In genomic region chr2:167931985-167932726, GRCm38 (mm10) we compare ENCODE assay signal across 8 mouse cellular contexts. TPM values are rescaled to one million over a fixed set of nuclear protein-coding genes. Genes with fewer than 3 reads are reported as not detected.
DNase-seq lines count a peak whose midpoint lies in the region; ATAC-seq and TF ChIP-seq lines count a peak whose summit lies in the region.

Gene Ptpn1 (plus strand): TSS chr2:167932057.

- peak; percentile 79; the same call in 1 of the 2 replicates for TF ChIP-seq POLR2A in cortical plate, adult 2 months (IDR thresholded peaks at IDR 0.05; ENCODE audit: extremely low read depth, insufficient read depth, low read length)

- ATAC-seq in activated CD4-positive, CD25-positive, alpha-beta regulatory T cell, adult 4 months: peak; percentile 89

- peaks cover 7% of the 10 kb centered on the region for H3K4me1 ChIP-seq in cortical plate, adult 2 months (ENCODE audit: control insufficient read depth, insufficient read depth, low read length)
- peaks cover 84% of the 10 kb centered on the region for H3K4me1 ChIP-seq in megakaryocyte, embryonic 14.5 days

- peak within 1 kb of the TSS; percentile 82 for H3K27ac ChIP-seq in cortical plate, adult 2 months (ENCODE audit: insufficient read depth, low read length)

- no peaks in the 10 kb centered on the region for H3K9me3 ChIP-seq in megakaryocyte, embryonic 14.5 days

- peak within 1 kb of the TSS; percentile 94 for H3K4me3 ChIP-seq in cortical plate, adult 2 months (ENCODE audit: insufficient read depth, low read length)
- H3K4me3 ChIP-seq in megakaryocyte, embryonic 14.5 days (replicated peaks): peak within 1 kb of the TSS; percentile 98

- no peaks in the 10 kb centered on the region for H3K27me3 ChIP-seq in megakaryocyte, embryonic 14.5 days (replicated peaks)

- no peak for TF ChIP-seq CTCF in cortical plate, adult 2 months (IDR thresholded peaks at IDR 0.05; ENCODE audit: extremely low read depth, insufficient read depth, low read length)

- H3K36me3 ChIP-seq in megakaryocyte, embryonic 14.5 days (replicated peaks; ENCODE audit: low read length): peaks cover 21% of the 10 kb centered on the region

- DNase-seq in gastrocnemius, adult 8-10 months (ENCODE audit: low spot score in 2 of 2): peak; percentile 95 to 96
- peak; percentile 49 for DNase-seq in hindlimb bud, embryonic 11.5 days (ENCODE audit: extremely low spot score, low read depth, low spot score)
- peak; percentile 95 to 97 for DNase-seq in left cerebral cortex, adult 8-10 months (ENCODE audit: low spot score in 2 of 2)
- peak; percentile 99 for DNase-seq in right cerebral cortex, postnatal 10 days (ENCODE audit: low spot score in 2 of 2)
- peak; percentile 94 for DNase-seq in urinary bladder, postnatal 25 days (ENCODE audit: low spot score)

RNA-seq across cellular contexts. Expression of gene Ptpn1, which starts in this region (rescaled TPM):
- 100 to 1,000 TPM; 146 to 155 TPM for polyA plus RNA-seq in activated CD4-positive, CD25-positive, alpha-beta regulatory T cell, adult 4 months (2017; shearing (Covaris generic))
- 36.1 and 37.2 TPM in 2 replicates for polyA plus RNA-seq in cortical plate, adult 2 months (2012; rRNA removed)
- total RNA-seq in gastrocnemius, adult 8-10 months (2022): 10 to 100 TPM; 10.6 to 16.5 (median 14.9) TPM
- 10 to 100 TPM; 40.0 to 54.9 (median 50.1) TPM for total RNA-seq in left cerebral cortex, adult 8-10 months (2022)
- 120 and 139 TPM in 2 replicates for polyA plus RNA-seq in megakaryocyte, embryonic 14.5 days (2012; ENCODE audit: insufficient read depth, low replicate concordance)

Comparison
In these comparisons a context has a peak if more than half of its experiments do, and no peak if none do; other contexts are left out.
1. Peak in every context shown above with its lines: DNase-seq, ATAC-seq, H3K4me3 ChIP-seq and H3K27ac ChIP-seq.
2. DNase-seq: peak in every context shown above with its lines; median percentile 99 in right cerebral cortex, postnatal 10 days; 96 in left cerebral cortex, adult 8-10 months; 96 in gastrocnemius, adult 8-10 months; 94 in urinary bladder, postnatal 25 days; 49 in hindlimb bud, embryonic 11.5 days.